Mouse (Mus musculus): ENCODE data around the gene Armc12. TPM values are rescaled to one million over a fixed set of nuclear protein-coding genes. Genes with fewer than 3 reads are reported as not detected.

The Armc12 gene
- not detected for total RNA-seq (2021)

DNA sequence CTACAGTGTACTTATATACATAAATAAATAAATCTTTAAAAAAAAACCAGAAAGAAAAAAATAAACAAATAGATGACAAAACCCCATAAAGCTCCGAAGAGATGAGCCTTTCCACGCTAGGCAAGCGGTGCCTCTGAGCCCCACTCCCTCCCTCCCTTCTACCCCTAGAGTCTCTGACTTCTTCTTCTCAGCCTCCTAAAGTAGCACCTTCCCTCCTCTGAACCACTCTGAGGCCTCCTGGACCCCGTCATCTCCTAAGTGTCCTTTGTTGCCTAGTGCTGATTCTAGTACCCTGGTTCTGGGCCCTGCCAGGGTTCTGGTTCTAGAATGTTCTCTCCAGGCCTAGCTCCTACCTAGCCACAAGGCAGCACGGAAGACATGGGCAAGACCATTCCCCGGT, at the start of gene Armc12:
Gene Armc12, plus strand, starts transcription at position 301 of the 400 bp plus-strand sequence.
- DNase-seq (ENCODE audit: extremely low spot score in 1 of 2, low spot score in 1 of 2) = no peak

DNA sequence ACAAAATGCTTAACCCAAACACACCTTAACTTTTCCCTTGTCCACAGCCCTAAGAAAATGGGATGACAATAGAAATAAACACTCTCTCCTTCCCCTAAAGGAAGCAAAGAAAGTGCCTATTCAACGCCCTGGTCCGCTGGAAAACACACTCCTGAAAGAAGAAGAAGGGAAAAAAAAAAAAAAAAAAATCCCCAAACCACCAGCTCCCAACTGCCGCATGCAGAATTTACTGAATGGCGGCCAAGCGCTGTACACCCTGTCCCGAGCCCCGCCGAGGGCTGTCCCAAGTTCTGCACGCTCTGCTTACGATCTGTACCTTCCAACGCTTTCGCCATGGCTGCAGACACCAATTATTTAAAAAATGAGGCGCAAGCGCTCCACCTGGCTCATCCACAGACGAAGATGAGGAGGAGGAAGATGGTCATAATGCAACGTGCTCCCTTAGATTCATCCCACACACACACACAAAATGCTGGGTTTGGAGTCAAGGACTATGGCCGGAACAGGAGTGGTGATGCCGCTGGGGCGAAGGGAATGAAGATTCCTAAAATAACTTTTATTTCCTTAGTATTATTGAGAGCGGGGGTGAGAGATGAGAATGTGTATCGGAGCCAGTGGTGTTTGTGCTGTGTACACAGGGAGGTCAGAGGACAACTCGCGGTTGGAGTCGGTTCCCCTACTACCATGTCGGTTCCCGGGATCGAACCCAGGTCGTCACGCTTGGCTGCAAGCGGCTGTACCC, 45.7 kb upstream of the Armc12 start:
- peak in 1 of 2 experiments; percentile 25 for DNase-seq (ENCODE audit: extremely low spot score in 1 of 2, low spot score in 1 of 2)

DNA sequence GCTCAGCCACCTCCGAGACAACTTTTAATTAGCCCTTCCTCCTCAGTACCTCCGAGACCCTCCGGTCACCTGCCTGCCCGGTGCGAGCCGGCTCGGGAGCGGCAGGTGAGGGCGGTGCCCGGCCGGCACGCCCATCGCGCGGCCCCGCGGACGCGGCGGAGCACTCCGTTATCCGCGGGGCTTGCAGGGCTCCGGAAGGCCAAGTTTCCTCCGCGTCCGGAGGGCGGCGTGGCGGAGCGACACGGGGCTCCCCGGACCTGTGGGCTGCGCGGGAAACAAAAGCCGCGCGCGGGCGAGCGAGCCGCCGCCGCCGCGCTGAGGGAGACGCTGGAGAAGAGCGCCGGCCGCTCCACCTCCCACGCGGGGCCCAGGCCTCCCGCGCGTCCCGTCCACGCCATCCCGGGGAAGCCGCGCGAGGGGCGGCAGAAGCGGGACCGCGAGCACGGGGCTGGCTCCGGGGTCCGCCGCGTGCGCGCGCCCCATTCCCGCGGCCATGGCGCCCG, 45.1 kb upstream of the Armc12 start:
- DNase-seq (ENCODE audit: extremely low spot score in 1 of 2, low spot score in 1 of 2) = peak; percentile 10 to 37

DNA sequence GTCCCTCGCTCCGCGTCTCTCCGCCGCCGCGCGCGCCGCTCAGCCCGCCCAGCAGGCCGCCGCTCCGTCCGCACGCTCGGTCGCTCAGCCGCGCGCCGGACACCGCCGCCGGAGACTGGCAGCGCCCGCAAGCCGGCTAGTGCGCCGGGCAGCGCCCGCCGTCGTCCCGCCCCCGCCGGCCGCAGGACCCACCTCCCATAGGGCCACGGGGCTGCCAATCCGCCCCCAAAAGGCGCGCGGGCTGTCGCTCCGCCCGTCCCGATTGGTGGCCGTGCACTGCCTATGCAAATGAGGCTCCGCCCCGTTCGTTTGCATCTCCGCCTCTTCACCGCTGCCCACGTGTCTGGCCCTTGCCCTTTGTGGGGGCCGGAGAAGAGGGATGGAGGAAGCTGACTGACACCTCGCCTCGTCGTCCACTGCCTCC, 44.6 kb upstream of the Armc12 start:
- DNase-seq (ENCODE audit: extremely low spot score in 1 of 2, low spot score in 1 of 2) = peak; percentile 96 to 98

DNA sequence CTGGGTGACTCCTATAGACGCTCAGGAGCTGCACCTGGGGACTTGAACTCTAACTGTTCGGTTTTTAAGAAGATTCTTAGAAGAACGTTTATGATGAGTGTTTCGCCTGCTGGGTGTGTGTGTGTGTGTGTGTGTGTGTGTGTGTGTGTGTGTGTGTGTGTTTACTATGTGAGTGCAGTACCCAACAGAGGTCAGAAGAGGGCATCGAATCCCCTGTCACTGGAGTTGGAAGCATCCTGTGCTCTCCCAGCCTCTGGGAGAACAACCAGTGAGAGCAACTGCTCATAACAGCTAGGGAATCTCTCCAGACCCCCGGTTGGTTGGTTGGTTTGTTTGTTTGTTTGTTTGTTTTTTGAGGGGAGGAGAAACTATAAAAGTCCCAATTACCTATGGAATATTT, 43.9 kb upstream of the Armc12 start:
- DNase-seq (ENCODE audit: extremely low spot score in 1 of 2, low spot score in 1 of 2) = no peak

DNA sequence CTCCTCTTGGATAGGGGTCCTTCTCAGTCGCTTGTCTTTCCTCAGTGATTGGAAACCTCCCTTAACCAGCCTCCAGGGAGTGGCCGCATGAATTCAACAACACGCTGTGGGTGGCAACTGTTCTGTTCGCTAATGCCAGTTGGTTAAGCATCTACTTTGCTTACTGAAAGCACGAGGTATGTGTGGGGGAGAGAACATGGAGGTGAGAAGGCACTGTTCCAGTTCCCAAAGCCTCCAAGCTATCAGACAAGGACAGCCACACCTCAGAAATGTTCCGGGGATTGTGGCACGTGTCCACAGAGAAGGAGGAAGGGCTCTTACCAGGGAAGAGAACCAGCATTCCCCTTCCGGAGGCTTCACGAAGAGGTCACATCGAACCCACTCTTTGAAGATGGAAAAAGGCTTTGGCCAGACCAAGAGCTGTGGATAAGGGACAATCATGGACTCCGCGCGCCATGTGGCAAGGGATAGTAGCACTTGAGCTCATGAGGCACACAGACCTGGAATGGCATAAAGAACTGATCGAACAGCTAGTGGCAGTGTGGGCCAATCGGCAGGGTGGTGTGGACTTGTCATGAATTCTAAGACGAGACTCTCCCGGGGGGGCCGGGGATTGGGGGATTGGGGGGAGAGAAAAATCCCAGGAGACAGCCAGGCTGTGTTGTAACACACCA, 42.9 kb upstream of the Armc12 start:
- no peak for DNase-seq (ENCODE audit: extremely low spot score in 1 of 2, low spot score in 1 of 2)

DNA sequence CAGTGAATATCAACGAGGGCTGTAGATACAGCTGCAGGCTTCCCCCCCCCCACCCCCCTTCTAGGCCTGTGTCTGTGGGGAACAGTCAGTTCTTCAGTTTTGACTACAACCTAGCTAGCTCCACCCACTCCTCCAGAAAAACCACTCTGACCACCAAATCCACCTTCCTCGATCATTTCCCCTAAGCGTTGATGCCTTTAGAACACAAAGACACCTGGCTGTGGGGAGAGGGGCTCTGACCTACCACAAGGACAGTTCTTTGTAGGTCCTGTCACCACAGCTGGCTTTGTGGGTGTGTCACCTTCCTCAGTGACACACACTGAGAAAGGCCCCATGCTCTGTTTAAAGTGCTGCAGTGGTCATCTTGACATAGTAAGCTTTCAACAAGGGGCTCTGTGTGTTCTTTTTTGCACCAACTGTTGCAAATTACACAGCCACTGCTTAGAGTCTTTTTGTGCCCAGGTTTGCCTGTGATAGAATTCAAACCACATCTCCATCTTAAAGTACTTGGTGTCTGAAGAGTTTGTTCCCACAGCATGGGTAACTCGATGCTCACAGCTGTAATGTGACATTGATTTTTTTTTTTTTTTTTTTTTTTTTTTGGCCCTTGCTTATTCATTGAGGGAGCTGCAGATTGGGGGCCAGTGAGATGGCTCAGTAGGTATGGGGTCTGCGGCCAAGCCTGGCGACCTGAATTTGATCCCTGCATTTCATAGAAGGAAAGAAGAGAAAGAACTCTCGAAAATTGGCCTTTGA, 42.2 kb upstream of the Armc12 start:
- DNase-seq (ENCODE audit: extremely low spot score in 1 of 2, low spot score in 1 of 2) = no peak

DNA sequence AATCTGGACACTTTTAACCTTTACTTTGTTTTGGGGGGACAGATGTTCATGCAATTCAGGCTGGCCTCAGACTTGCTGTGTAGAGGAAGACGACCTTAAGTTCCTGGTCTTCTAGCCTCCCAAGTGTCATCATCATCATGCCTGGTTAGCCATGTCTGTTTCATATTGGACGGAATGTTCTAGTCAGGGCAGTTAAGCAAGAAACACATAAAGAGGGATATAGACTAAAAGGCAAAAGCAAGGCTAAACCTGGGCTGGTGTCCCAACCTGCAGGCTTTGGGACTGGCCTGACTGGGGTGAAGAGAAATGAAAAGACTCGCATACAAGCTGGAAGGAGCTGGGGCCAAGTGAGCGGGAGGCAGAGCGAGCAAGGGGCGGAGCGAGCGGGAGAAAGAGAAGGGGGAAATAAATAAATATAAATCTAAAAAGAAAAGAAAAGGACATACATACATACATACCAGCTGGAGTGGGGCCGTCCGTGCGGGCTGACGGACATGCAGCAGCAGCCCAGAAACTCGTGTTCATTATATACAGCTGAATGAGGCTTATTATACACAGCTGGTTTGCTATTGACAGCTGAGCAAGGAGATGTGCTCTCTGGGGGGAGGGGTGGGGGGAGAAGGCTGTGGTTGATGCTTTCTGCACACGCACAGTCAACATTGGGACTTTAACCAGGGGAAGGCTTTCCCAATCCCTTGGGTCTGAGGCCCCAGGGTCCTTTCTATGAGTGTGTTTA, 39.4 kb upstream of the Armc12 start:
- no peak for DNase-seq (ENCODE audit: extremely low spot score in 1 of 2, low spot score in 1 of 2)

DNA sequence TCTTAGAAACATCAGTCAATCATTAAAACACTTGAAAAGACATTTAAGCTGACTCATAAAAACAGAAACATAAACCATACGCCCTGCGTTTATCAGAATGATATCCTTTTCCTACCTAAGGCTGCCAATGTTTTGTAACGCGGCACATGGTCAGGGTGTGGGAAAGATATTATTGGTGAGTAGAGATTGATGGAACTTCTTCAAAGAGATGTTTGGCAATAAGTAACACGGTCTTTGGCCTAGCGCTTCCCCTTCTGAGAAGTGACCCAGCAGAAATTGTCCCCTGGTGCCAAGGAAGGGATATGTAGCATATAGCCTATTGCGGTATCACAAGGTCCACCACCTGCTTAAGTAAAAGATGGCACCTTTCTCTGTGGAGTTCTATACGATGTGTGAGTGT, 34.8 kb upstream of the Armc12 start:
- no peak for DNase-seq (ENCODE audit: extremely low spot score in 1 of 2, low spot score in 1 of 2)

DNA sequence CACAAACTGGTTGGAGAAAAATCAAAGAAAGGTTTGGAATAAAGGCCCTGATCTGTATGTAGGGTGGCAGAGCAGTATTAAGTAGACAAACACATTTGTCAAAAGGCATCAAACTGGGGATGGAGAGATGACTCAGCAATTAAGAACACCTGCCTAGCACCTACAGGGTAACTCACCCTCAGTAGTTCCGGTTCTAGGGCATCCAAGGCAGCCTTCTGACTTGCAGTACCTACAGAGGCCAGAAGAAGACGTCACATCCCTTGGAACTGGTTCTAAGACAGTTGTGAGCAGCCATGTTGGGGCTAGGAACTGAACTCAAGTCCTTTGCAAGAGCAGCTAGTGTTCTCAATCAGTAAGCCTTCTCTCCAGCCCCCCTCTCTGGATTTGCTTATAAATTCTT, 31.4 kb upstream of the Armc12 start:
- DNase-seq (ENCODE audit: extremely low spot score in 1 of 2, low spot score in 1 of 2) = no peak

DNA sequence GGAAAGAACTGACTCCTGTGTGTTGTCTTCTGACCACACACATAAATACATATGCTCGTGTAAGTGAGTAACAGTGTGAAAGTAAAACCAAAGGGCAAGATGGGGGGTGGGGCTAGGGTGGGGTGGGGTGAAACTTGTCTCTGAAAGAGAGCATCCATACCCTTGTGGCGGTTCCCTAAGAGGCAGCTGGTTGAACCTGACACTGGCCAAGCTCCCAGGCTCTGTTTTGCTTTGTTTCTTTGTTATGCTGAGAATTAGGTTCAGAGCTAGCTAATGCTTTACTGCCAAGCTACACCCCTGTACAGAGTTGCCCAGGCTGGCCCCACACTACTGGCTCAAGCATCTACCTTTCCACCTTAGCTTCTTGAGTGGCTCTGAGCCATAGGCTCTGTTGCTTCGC, 30.1 kb upstream of the Armc12 start:
- DNase-seq (ENCODE audit: extremely low spot score in 1 of 2, low spot score in 1 of 2) = no peak

DNA sequence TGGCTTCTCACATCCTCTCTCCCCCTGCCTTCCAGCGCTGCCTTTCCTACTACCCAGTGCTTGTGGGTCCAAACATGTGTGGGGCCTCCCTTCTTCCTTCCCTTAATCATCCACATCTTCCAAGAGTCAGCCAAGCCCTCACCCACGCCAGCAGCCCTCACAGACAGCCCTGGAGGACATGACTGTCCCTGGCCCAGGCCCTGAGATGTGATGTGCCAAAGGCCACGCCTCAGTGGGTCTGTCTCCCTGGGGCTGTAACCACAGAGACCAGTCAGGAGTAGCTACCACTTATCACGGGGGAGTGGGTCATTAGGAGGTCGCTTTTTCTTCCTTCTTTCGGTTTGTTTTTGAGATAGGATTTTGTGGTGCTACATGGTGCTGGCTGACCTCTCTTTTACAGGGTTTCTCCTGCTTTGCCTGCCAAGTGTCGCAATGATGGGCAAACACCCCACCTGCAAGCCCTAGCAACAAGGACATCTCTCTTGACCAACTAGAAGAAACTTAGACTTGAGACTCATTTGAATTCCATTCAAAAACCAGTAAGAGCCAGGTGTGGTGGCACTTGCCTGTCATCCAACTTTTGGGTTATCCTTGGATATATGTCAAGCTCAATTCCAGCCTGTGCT, 28.3 kb upstream of the Armc12 start:
- no peak for DNase-seq (ENCODE audit: extremely low spot score in 1 of 2, low spot score in 1 of 2)

DNA sequence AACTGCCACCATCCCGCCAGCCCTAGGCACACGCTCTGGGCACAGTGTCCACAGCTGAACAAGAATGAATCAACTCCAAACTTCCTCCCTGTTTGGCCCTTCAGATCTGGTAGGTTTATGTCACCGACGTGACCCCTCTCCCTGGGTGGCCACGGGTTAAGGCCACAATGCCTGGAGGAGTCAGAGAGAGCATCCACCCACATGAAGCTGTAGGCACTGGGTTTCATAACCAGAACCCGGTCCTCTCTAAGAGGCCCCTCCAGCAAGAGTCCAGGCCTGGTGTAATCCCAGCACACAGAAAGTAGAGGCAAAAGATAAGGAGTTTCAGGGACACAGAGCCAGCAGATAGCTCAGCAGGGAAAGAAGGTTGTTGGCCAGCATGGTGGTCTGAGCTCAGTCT, 26.4 kb upstream of the Armc12 start:
- DNase-seq (ENCODE audit: extremely low spot score in 1 of 2, low spot score in 1 of 2) = no peak

DNA sequence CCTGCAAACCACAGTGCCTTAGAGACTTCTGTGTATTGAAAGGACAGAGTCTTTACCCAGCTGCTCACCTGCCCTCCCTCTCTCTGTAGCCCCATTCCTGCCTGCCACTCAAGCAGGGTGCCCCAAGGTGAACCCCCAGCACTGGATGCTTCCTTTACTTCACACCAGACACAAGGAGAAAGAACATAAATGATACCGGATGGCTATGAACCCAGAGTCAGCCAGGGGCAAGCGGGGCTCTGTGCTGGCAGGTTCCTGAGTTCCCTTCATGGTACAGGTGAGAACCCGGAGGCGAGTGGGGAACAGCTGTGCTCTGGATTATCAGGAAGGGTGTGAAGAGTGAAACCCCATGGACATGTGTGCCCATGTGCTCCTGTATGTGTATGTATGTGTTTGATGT, 25.0 kb upstream of the Armc12 start:
- no peak for DNase-seq (ENCODE audit: extremely low spot score in 1 of 2, low spot score in 1 of 2)

DNA sequence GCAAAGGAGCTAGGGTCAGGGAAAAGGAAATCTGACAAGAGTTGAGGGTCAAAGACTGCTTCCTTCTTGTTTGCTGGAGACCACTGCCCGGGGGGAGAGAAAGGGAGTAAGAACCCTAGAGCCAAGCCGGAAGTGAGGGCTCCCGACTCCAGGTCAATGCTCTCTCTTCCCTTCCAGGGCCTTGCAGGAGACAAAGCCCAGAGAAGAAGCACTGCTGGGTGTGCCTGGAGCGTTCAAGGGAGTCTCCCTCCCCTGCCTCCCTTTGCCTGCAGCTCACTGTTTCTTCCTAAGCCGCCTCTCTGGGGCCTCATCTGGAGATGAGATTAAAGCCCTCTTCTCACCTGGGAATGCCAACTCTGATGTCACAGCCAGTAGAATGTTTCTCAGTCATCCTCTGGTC, 23.7 kb upstream of the Armc12 start:
- no peak for DNase-seq (ENCODE audit: extremely low spot score in 1 of 2, low spot score in 1 of 2)

DNA sequence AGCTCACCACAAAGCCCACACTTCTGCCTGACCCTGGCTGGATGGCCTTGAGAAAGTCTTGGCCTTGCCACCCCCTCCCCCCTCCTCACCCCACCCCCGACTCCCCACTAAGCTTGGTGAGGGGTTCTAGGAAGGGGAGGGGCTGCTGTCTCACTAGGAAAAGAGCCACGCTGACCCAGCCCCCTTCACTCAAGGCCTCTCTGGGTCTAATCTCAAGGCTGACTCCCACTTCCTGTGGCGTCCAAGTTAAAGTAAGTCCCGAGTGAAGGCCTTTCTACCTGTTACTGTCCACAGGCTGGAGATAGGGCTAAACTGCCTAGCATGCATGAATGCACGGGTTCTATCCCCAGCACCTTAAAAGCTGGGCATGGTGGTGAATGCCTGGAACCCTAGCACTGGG, 23.1 kb upstream of the Armc12 start:
- no peak for DNase-seq (ENCODE audit: extremely low spot score in 1 of 2, low spot score in 1 of 2)

DNA sequence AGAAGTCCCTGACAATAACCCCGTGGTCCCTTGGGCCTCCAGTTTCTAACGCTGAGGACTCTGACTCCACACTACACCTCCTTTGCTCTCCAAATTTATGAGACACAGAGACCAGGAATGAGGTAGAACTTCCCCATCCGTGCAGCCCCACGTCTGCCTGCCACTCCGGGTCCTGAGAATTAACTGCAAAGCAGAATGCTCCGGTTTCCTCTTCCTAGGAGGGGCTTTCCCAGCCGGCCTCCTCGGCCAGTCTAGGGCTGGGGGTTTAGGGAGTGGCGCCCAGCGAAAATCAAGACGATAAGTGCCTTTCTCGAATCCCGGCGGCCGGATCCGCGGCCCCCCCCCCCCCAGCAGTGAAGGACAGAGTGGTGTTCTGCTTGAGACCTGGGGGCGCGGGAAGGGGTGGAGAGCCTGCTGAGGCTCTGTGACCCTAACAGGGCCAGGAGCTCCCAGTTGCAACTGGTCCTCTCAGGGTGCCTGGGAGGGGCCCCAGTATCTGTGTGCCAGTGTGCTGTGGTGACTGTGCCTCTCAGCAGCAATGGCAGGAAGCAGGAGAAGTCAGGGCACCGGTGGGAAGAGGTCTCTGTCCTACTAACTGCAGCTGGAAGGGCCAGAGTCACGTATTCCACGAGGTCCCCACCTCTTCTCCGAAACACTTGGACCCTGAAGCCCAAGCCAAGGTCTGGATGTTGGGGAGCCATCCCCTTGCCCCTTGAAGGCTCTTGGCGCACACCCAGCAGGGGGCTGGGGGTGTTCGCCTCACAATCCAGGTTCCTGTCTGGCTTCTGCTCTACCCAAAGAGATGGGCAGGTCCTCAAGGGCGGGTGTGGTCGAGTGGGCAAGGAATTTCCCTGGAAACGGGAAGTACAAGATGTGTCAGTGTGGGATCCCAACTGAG, 19.9 kb upstream of the Armc12 start:
- no peak for DNase-seq (ENCODE audit: extremely low spot score in 1 of 2, low spot score in 1 of 2)

DNA sequence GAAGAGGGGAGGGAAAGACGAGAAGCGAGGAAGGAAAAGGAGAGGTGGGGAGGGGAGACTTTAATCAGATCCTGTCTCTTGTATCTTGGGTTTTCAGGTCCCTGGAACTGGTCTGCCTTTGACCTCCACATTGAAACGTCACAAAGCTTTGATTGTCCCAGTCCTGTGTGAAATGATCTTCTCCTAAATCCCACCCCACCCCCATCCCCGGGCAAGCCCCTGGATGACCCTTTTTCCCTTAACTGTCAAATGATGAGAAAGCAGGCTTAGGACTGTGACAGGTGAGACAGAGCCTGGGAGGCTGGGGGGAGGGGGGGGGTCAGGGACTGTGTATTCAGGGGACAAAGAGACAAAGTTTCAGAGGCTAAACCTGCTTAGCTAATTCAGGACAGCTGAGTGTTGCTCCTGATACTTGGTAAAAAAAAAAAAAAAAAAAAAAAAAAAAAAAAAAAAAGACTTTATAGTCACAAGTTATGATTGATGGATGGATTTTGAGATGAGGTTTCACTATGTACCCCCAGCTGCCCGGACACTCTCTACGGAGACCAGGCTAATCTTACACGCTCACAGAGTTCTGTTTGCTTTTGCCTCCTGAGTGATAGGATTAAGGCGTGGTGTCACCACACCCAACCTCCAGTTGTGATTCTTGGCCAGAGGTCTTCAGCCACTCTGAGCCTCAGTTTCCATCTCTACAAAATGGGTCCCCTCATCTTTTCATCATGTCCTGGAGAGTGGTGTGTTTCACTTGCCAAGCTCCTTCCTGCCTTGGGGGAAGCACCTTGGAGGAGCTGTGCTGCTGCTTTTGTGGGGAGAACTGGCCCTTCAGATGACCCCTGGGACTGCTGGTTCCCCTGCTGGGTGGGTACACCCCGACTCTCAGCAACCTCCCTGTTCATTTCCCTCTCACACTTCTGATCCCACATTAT, 18.7 kb upstream of the Armc12 start:
- DNase-seq (ENCODE audit: extremely low spot score in 1 of 2, low spot score in 1 of 2) = no peak

Data from layer of hippocampus, postnatal 25 days (tissue).